Mouse (Mus musculus) telencephalon, adult 2 months (tissue): ENCODE measurements around the gene Csf2rb.
"Not testable (repeated sequence)": the region's sequence is repeated elsewhere in the genome, so short reads cannot be mapped to it uniquely, and the experiment has no call there.

Source experiments
- DNase-seq: peaks from one replicate; pipeline ENCODE4 v3.0.0-alpha.2; 2011; ENCODE audit warnings: low read depth, low spot score

The Csf2rb gene

GRCm38 (mm10) chr15:78325671-78326339 lies at the start of gene Csf2rb:
Csf2rb (plus strand) TSS chr15:78325752.
- DNase-seq: peak; percentile 5

DNA sequence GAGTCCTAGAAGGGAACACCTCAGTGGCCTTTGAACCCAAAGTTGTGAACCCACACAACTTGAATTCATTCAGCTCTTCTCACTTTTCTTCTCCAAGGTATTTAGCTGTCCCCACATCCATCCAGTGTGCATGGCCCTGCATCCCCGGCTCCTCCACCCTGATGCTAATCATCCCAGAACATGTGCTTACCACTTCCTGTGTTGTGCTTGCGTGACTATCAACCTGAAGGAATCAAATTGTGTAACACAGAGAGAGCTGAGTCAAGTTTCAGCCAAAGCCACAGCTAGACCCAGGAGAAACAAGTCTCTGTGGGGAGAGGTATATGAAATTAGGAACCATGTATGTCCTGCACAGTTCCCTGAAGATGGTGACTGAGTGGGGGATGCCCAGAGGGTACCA lies 47.2 kb upstream of the Csf2rb start:
- no peak for DNase-seq

- DNase-seq: no peak
These were observed 37.6 kb upstream of the Csf2rb start for GRCm38 (mm10) chr15:78287941-78288340.

DNA sequence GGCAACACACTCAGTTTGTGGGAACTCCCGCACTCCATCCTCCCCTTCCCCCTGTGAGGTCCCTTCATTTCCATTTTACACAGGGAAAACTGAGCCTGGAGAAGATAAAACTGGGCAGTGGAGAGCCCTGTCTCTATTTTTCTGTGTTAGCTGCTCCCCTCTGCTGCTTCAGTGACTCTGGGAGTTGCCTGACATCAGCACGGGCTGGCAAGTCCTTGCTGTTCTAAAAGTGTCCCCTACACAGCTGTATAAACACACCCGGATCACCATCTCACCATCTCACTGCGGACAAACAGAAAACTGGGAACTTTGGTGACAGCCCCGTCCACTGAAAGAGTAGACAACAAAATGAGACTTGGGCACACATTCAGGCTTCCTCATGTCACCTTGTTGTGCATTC lies 35.8 kb upstream of the Csf2rb start:
- DNase-seq: not testable (repeated sequence)

DNA sequence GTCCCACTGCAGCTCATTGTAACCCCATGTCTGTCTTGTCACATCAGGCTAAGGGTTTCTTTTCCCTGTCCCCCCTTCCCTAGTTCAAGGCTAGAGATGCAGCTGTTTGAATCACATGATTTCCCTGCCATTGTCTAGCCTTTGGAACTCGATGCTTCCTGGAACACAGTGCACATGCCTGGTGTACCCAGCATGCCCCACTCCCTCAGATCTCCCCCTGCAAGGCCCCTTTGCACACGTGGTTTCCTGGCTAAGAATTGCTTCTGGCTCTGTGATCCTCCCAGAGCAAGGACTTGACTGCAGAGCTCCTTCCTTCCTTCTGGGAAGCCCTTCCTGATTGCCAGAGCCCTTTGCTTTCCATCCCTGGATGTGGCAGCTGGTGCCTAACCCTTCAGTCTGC lies 32.3 kb upstream of the Csf2rb start:
- DNase-seq: not testable (repeated sequence)

DNA sequence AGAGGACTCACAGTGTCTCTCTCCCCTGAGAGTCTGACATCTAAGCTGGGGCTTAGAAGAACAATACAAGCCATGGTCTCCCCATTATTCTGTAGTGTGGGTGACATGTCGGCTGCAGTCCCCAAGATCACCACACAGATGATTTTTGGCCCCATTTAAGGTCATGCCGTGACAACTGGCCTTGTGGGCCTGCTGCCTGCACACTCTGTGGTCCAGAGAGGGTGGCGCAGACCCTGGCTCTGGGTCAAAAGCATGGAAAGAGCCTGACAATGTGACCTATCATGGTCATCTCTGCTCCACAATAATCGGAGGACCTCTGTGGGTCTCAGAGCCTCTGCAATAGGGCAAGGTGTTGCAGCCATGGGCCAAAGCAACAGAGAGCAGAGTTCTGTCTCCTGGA lies 31.8 kb upstream of the Csf2rb start:
- no peak for DNase-seq

DNA sequence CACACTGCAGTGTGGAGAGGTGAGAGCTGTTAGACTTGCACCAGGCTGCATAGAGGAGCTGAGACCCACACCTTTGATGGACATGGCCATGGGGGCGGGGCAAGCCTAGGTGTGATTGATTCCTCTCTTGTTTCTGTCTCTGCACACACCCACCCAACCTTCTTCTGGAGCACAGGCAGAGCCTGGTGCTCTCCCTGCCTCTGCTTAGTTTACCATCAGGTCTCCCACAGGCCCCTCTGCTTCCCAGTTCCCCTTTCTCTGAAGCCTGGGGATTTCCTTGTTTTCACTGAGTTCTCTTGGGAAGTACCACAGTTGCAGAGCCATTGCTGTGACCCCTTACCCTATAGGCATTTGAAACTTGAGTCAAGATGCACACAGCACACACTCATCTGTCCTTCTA lies 27.0 kb upstream of the Csf2rb start:
- no peak for DNase-seq

GRCm38 (mm10) chr15:78299641-78300040 lies 25.9 kb upstream of the Csf2rb start:
- DNase-seq: no peak

DNA sequence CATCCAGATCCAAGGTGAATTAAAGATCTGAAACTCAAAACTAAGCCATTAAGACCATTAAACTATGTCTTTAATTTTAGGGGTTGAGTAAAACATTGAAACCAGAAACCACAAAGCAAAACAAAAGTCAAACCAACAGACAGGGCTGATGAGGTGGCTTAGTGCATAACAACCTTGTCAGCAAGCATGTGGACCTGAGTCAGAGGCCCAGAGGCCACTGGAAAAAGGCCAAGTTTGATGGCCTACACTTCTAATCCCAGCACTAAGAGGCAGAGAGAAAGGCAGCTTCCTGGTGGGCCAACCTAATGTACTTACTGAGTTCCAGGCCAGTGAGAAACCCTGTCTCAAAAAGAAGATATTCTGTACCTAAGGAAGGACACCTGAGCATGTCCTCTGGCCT lies 24.8 kb upstream of the Csf2rb start:
- no peak for DNase-seq

DNA sequence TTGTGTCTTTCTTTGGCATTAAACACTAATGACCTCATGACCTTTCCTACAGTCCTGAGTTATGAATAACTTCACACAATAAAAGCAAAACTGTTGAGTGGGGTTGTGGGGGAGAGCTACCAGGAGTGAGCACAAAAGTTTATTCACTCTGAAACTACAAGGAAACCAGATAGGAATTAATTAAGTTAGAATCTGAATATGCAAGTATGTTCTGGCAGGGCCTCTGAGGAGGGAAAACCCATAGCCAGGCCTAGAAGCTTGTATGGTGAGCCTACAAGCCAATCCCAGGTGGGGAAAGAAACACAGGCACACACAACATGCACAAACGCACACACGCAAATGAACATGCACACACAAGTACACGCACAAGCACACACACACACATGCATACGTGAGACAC lies 22.8 kb upstream of the Csf2rb start:
- no peak for DNase-seq

GRCm38 (mm10) chr15:78303665-78304233 lies 21.8 kb upstream of the Csf2rb start:
- no peak for DNase-seq

DNA sequence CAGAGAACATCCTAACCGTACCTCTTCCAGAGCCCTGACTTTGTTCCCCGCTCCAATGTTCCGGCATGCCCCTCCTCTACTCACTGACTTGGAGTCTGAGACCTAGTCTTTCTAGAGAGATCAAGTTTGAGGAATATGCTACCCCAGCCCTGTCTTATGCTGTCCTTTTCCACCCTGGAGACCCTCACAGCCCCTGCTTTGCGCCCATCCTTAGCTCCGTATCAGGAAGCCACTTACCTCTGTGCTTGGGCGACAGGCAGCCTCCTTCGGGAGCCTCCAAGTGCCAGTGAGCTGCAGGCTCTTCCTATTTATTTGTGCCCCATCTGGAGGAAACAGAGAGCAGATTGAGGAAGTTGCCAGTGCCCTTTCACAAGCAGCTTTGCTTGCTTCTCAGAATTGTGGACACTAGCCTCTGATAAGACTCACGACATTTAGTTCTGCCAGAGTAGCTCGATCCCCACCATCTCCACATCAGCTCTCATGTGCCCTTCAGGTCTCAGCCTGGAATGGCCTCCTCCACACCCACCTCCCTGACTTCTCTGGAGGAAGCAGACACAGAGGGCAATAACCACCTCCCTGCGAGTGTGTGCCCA lies 20.1 kb upstream of the Csf2rb start, which contains the start of gene Csf2rb2:
Gene Csf2rb2, minus strand, starts transcription at position 381 of the 593 bp plus-strand sequence.
- no peak for DNase-seq

DNA sequence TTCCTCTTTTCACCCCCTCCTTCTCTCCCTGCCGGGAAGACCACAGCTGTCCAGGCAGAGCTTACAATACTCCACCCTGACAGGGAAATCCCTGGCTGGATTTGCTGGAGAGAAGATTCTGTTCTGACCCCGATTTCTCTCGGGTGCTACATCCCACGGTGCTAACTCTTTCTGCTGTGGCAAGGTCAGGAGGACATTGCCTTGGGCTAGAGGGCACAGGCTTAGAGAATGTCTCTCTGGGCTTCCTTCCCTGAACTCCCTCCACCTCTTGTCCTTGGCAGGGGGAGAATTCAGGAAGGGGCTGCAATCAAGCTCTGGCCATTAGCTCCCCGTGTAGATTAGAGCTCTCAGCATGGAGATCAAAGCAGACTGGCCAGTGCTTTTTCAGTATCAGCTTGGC lies 15.7 kb upstream of the Csf2rb start:
- DNase-seq: no peak

DNA sequence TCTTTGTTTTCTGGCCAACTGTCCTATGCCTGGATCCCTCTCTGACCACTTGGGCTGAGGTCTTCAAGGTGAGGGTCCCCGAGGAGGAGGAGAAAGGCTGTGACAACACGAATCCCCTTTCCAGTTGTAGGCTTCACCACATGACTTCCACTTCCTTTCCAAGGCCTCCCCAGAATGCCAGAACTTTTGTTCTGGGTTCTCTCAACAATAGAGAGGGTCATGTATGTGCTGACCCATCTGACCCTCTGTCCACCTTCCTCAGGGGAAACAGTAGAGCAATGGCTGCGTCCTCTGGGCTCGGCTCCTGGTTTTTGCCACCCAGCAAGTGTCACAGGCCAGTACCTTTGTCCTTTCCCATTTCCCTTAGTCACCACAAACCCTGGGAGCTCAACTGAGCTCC lies 14.6 kb upstream of the Csf2rb start:
- DNase-seq: no peak

GRCm38 (mm10) chr15:78312421-78313233 lies 12.9 kb upstream of the Csf2rb start:
- not testable (repeated sequence) for DNase-seq

GRCm38 (mm10) chr15:78313659-78314058 lies 11.9 kb upstream of the Csf2rb start:
- DNase-seq: not testable (repeated sequence)

GRCm38 (mm10) chr15:78318338-78319171 lies 7.0 kb upstream of the Csf2rb start:
- not testable (repeated sequence) for DNase-seq

DNA sequence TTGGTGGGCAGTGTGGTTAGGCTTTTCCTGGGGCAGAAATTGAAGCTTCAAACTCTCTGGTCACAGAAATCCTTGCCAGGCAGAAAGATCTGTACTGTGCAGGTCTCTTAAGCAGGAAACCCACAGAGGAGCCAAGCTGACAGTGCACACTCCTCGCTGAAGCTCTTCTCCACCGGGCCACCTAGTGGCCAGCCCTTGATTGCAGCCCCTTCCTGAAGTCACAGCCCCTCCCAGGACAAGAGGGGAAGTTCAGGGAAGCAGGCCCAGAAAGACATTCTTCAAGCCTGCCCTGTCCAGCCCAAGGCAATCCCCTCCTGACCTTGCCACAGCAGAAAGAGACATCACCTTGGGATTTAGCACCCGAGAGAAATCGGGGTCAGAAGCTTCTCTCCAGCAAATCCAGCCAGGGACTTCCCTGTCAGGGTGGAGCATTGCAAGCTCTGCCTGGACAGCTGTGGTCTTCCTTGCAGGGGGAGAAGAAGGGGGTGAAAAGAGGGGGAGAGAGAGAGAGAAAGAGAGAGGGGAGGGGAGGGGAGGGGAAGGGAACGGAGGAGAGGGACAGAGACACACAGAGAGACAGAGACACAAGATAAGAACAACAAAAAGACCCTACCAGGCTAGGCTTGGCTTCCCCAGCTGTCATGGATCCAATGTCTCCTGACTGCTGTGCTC lies 4.6 kb upstream of the Csf2rb start:
- DNase-seq: peak; percentile 39

- no peak for DNase-seq
These were observed 2.2 kb upstream of the Csf2rb start for GRCm38 (mm10) chr15:78323366-78323765.

DNA sequence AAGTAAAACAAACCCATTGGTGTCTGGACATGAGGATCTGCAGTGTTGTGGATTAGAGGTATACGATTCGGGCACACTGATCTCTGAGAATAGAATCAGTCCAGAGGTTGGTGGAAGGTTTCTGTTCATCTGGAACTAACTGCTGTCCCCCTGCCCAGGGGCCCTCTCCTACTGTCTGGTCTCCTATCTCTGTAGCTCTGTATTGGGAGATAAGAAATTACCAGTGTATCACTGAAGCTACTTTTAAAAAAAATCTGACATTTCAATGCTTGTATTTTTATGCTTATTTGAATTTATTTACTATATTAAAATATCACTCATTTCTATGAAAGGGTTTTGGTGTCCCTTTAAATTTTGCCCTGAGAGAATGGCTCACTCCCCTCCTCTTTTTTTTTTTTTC lies 1.3 kb upstream of the Csf2rb start:
- no peak for DNase-seq

DNA sequence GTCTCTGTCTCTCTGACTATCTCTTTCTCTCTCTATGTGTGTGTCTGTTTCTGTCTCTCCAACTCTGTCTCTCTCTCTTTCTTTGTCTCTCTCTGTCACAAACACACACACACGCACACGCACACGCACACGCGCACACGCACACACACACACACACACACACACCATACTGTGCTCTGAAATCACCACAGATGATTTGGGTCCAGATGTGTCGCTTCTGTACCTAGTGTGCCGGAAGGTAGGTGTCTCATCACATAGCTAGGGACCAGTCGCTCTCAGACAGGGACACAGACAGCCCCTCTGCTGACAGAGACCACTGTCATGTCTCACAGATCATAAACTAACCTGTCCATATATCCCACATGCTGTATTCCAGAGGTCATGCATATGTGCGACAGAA lies 1.2 kb downstream of the Csf2rb start:
- DNase-seq: no peak
